ENCODE assay signal across 8 mouse cellular contexts in the genomic region with DNA sequence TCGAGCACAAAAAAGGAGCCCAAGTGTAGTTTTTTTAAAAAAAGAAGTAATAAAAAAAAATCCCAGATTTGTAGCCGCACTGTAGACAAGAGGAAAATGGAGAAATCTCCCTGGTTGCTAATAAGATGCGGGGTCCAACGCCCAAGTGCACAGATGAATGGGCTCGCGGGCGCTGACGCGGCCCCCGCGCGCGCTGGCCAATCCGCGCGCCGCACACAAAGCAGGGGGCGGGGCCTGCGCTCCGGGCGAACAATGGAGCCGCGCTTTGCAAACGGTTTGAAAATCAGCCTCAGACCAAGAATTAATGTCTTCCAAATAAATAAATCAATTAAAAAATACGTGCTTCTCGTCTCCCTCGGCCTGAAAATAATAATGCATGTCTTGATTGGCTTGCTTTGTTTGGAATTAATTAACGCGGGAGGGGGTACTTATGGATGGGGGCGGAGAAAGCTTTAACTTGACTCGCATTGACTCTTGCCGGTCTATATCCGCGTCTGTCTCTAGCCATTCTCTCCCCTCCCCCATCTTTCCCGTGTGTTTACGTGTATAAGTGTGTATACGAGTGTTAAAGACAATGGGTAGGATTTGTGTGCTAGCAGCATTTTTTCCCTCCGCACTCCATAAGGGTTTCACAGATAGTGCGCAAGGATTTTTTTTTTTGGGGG. TPM values are rescaled to one million over a fixed set of nuclear protein-coding genes. Genes with fewer than 3 reads are reported as not detected.
DNase-seq lines count a peak whose midpoint lies in the region; ATAC-seq and TF ChIP-seq lines count a peak whose summit lies in the region.

Marcks (minus strand) TSS at position 143 of the 665 bp plus-strand sequence.

- H3K9ac ChIP-seq in heart, embryonic 11.5 days (ENCODE audit: low read depth, low read length), result peak within 1 kb of the TSS; percentile 99
- peak within 1 kb of the TSS; percentile 92 for H3K9ac ChIP-seq in kidney, embryonic 15.5 days
- H3K9ac ChIP-seq in limb, embryonic 15.5 days, result peak within 1 kb of the TSS; percentile 84
- peak within 1 kb of the TSS; percentile 96 for H3K9ac ChIP-seq in midbrain, postnatal 0 days (replicated peaks; ENCODE audit: low read length, poor library complexity, severe bottlenecking)

- TF ChIP-seq POLR2A in embryonic fibroblast, embryonic 13.5 days (IDR thresholded peaks at IDR 0.05; ENCODE audit: low read depth, low read length), result peak; percentile 54

- peak within 1 kb of the TSS; percentile 97 for H3K4me3 ChIP-seq in embryonic fibroblast, embryonic 13.5 days (ENCODE audit: insufficient read depth, low read length)
- H3K4me3 ChIP-seq in heart, embryonic 11.5 days (ENCODE audit: low read depth, low read length), result peak within 1 kb of the TSS; percentile 72
- H3K4me3 ChIP-seq in kidney, embryonic 15.5 days (replicated peaks), result peak within 1 kb of the TSS; percentile 86
- H3K4me3 ChIP-seq in limb, embryonic 15.5 days, result peak within 1 kb of the TSS; percentile 64
- H3K4me3 ChIP-seq in midbrain, postnatal 0 days (ENCODE audit: low read depth, low read length), result peak within 1 kb of the TSS; percentile 75

- no peak for TF ChIP-seq CTCF in embryonic fibroblast, embryonic 13.5 days (IDR thresholded peaks at IDR 0.05; ENCODE audit: borderline replicate concordance, insufficient read depth, low read length)
- no peak for TF ChIP-seq CTCF in midbrain, postnatal 0 days (IDR thresholded peaks at IDR 0.05)

- peak within 1 kb of the TSS; percentile 94 for H3K4me2 ChIP-seq in heart, embryonic 11.5 days
- peak within 1 kb of the TSS; percentile 90 for H3K4me2 ChIP-seq in kidney, embryonic 15.5 days
- peak within 1 kb of the TSS; percentile 77 for H3K4me2 ChIP-seq in limb, embryonic 15.5 days
- peak within 1 kb of the TSS; percentile 74 for H3K4me2 ChIP-seq in midbrain, postnatal 0 days (ENCODE audit: low read depth, low read length, poor library complexity, severe bottlenecking)

- peak; percentile 78 for DNase-seq in A20 (ENCODE audit: low read depth, low spot score)
- peak; percentile 52 to 68 for DNase-seq in adrenal gland, postnatal 4 days (ENCODE audit: low spot score in 2 of 2)
- DNase-seq in midbrain, postnatal 0 days (ENCODE audit: low spot score), result peak; percentile 97
- DNase-seq in spleen, postnatal 14 days (ENCODE audit: low spot score in 2 of 2), result peak; percentile 57 to 68

- peak; percentile 70 for ATAC-seq in heart, embryonic 11.5 days (replicated peaks; ENCODE audit: insufficient number of reproducible peaks, low FRiP score, low TSS enrichment)
- ATAC-seq in kidney, embryonic 15.5 days (replicated peaks; ENCODE audit: low FRiP score), result peak; percentile 55
- peak; percentile 62 for ATAC-seq in limb, embryonic 15.5 days (ENCODE audit: insufficient number of reproducible peaks, low FRiP score, low TSS enrichment, low read depth)
- peak; percentile 78 for ATAC-seq in midbrain, postnatal 0 days (ENCODE audit: low FRiP score)

- H3K4me1 ChIP-seq in embryonic fibroblast, embryonic 13.5 days (ENCODE audit: control insufficient read depth, insufficient read depth, low read length), result no peaks in the 10 kb centered on the region
- peaks cover 4% of the 10 kb centered on the region; the same call in 1 of the 2 replicates for H3K4me1 ChIP-seq in heart, embryonic 11.5 days (ENCODE audit: control insufficient read depth, insufficient read depth, low read length)
- H3K4me1 ChIP-seq in kidney, embryonic 15.5 days, result peaks cover 12% of the 10 kb centered on the region
- peaks cover 8% of the 10 kb centered on the region for H3K4me1 ChIP-seq in limb, embryonic 15.5 days
- H3K4me1 ChIP-seq in midbrain, postnatal 0 days (ENCODE audit: insufficient read depth, low read length), result no peaks in the 10 kb centered on the region; the same call in 1 of the 2 replicates

- no peaks in the 10 kb centered on the region for H3K9me3 ChIP-seq in heart, embryonic 11.5 days (replicated peaks; ENCODE audit: control insufficient read depth, low read length)
- no peaks in the 10 kb centered on the region for H3K9me3 ChIP-seq in kidney, embryonic 15.5 days (replicated peaks)
- H3K9me3 ChIP-seq in limb, embryonic 15.5 days, result no peaks in the 10 kb centered on the region
- H3K9me3 ChIP-seq in midbrain, postnatal 0 days (ENCODE audit: low read length), result no peaks in the 10 kb centered on the region

- H3K36me3 ChIP-seq in heart, embryonic 11.5 days (ENCODE audit: control insufficient read depth, insufficient read depth, low read length), result peaks cover 7% of the 10 kb centered on the region; the same call in 1 of the 2 replicates
- peaks cover 10% of the 10 kb centered on the region for H3K36me3 ChIP-seq in kidney, embryonic 15.5 days
- H3K36me3 ChIP-seq in limb, embryonic 15.5 days, result peaks cover 9% of the 10 kb centered on the region
- peaks cover 7% of the 10 kb centered on the region; the same call in 1 of the 2 replicates for H3K36me3 ChIP-seq in midbrain, postnatal 0 days (ENCODE audit: insufficient read depth, low read length)

- H3K27me3 ChIP-seq in heart, embryonic 11.5 days (ENCODE audit: control insufficient read depth, insufficient read depth, low read length), result no peaks in the 10 kb centered on the region
- no peaks in the 10 kb centered on the region for H3K27me3 ChIP-seq in kidney, embryonic 15.5 days
- H3K27me3 ChIP-seq in limb, embryonic 15.5 days, result no peaks in the 10 kb centered on the region
- H3K27me3 ChIP-seq in midbrain, postnatal 0 days (ENCODE audit: insufficient read depth, low read length), result no peaks in the 10 kb centered on the region

- WGBS in heart, embryonic 11.5 days (ENCODE audit: insufficient replicate concordance), result under 1% methylated on average over 39 of the region's 39 CpGs
- WGBS in kidney, embryonic 15.5 days, result under 1% methylated on average over 39 of the region's 39 CpGs
- WGBS in limb, embryonic 15.5 days, result under 1% methylated on average over 39 of the region's 39 CpGs
- WGBS in midbrain, postnatal 0 days, result 0% methylated on average over 39 of the region's 39 CpGs

- peak within 1 kb of the TSS; percentile 94 for H3K27ac ChIP-seq in embryonic fibroblast, embryonic 13.5 days (ENCODE audit: insufficient read depth, low read length)
- peak within 1 kb of the TSS; percentile 96 for H3K27ac ChIP-seq in heart, embryonic 11.5 days (ENCODE audit: low read depth, low read length)
- H3K27ac ChIP-seq in kidney, embryonic 15.5 days, result peak within 1 kb of the TSS; percentile 99
- peak within 1 kb of the TSS; percentile 98 for H3K27ac ChIP-seq in limb, embryonic 15.5 days
- peak within 1 kb of the TSS; percentile 98 for H3K27ac ChIP-seq in midbrain, postnatal 0 days (ENCODE audit: low read depth, low read length)

RNA-seq across cellular contexts. Expression of gene Marcks, which starts in this region (rescaled TPM):
- 100 to 1,000 TPM; 205 to 211 TPM for total RNA-seq in adrenal gland, postnatal 4 days (2021)
- 291 and 633 TPM in 2 replicates for polyA plus RNA-seq in embryonic fibroblast, embryonic 13.5 days (2011; ENCODE audit: insufficient read length, low read depth, missing spikeins)
- 88.3 and 99.9 TPM in 2 replicates for polyA plus RNA-seq in heart, embryonic 11.5 days (2014; fragmentation: Nextera tagmentation; extraction: Ambion mirVana)
- polyA plus RNA-seq in kidney, embryonic 15.5 days (2015; fragmentation: Nextera tagmentation; extraction: Ambion mirVana), result 102 and 104 TPM in 2 replicates
- polyA plus RNA-seq in limb, embryonic 15.5 days (2015; fragmentation: Nextera tagmentation; extraction: Ambion mirVana), result 126 and 148 TPM in 2 replicates
- 488 and 535 TPM in 2 replicates for total RNA-seq in midbrain, postnatal 0 days (2014; rRNA removed)
- 230 and 265 TPM in 2 replicates for polyA plus RNA-seq in midbrain, postnatal 0 days (2015; fragmentation: Nextera tagmentation; extraction: Ambion mirVana)

Comparison
In these comparisons a context has a peak if more than half of its experiments do, and no peak if none do; other contexts are left out.
1. Peak in every context shown above with its lines: DNase-seq, ATAC-seq, H3K4me3 ChIP-seq and H3K27ac ChIP-seq.